Mouse (Mus musculus) liver, embryonic 11.5 days (tissue): Measurements from ENCODE around the gene Adcy3. TPM values are rescaled to one million over a fixed set of nuclear protein-coding genes. Genes with fewer than 3 reads are reported as not detected.

Source experiments
- ATAC-seq: fragments of 200-750 bp; cut with Nextera tagmentation; replicated peaks from 2 replicates; pipeline ENCODE4 v1.8.0; 2017; ENCODE audit warnings: moderate number of reproducible peaks, mild to moderate bottlenecking, moderate TSS enrichment, moderate library complexity; ENCODE audit not compliant: low FRiP score
- DNase-seq: peaks from one replicate; pipeline ENCODE4 v3.0.0-alpha.2; 2017; ENCODE audit warnings: low spot score
- H3K27ac ChIP-seq: fragments of 300-500 bp; sonication (generic); 2 replicates; pipeline ENCODE4 v1.5.1; 2014; ENCODE audit warnings: mild to moderate bottlenecking, low read depth, low read length, control low read depth
- H3K27me3 ChIP-seq: fragments of 300-500 bp; sonication (generic); replicated peaks from 2 replicates; pipeline ENCODE4 v1.6.1; 2014; ENCODE audit warnings: low read length, mixed read lengths; ENCODE audit not compliant: control insufficient read depth, insufficient read depth
- H3K36me3 ChIP-seq: fragments of 300-500 bp; sonication (generic); 2 replicates; pipeline ENCODE4 v1.6.1; 2014; ENCODE audit warnings: mild to moderate bottlenecking, low read length, moderate library complexity, mixed read lengths; ENCODE audit not compliant: control insufficient read depth, insufficient read depth
- H3K4me1 ChIP-seq: fragments of 300-500 bp; sonication (generic); replicated peaks from 2 replicates; pipeline ENCODE4 v1.6.1; 2014; ENCODE audit warnings: low read length, mixed read lengths; ENCODE audit not compliant: control insufficient read depth, insufficient read depth
- H3K4me2 ChIP-seq: fragments of 300-500 bp; sonication (generic); 2 replicates; pipeline ENCODE4 v1.6.1; 2014; ENCODE audit warnings: mild to moderate bottlenecking, control low read depth, moderate library complexity
- H3K4me3 ChIP-seq: fragments of 300-500 bp; sonication (generic); 2 replicates; pipeline ENCODE4 v1.5.1; 2014; ENCODE audit warnings: low read depth, low read length, control low read depth
- H3K9ac ChIP-seq: fragments of 300-500 bp; sonication (generic); 2 replicates; pipeline ENCODE4 v1.6.1; 2014; ENCODE audit warnings: low read depth, low read length, control low read depth
- H3K9me3 ChIP-seq: fragments of 300-500 bp; sonication (generic); 2 replicates; pipeline ENCODE4 v1.6.1; 2016; ENCODE audit warnings: low read length, inconsistent platforms, mixed read lengths; ENCODE audit not compliant: control insufficient read depth
- WGBS: fragments of 180-500 bp; shearing (Covaris S2); extraction: QIAGEN DNeasy Blood & Tissue Kit; methylation state at CpG from one replicate; pipeline ENCODE4 v1.1.7; 2014; 5-methylcytosine and 5-hydroxymethylcytosine counted together
- polyA plus RNA-seq: library from polyadenylated mRNA; unstranded; fragments of >200 nt; fragmentation: Nextera tagmentation; extraction: Ambion mirVana; gene quantifications from 2 replicates; pipeline ENCODE4 v1.2.1, GENCODE M21; 2014

Adcy3 gene
- polyA plus RNA-seq, 1 experiment from 2014 or later, result 3.3 TPM

DNA sequence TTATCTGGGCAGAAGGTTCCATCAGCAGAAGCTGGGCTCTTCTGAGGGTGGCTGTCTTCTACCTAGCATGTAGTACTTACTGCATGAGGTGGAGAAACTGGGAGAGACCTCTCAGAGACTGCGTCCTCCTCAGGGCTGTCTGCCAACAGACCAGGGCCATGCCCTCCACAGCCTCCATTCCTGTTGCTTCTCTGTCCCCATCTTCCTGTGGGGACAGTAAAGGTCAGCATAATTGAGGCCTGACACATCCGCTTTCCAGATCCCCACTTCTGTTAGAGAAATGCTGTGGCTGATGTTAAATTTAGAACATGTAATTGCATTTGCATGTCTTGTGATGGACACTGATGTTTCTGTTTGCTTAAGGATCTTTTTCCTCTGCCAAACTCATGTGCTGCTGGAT lies 18.0 kb downstream of the Adcy3 start:
- Histone ChIP-seq H3K9me3 (no peaks in the 10 kb centered on the region), H3K4me2 (no peak overlapping the region), H3K27me3 (no peaks in the 10 kb centered on the region), H3K27ac (no peak overlapping the region), H3K9ac (no peak overlapping the region), H3K36me3 (no peaks in the 10 kb centered on the region), H3K4me3 (no peak overlapping the region), H3K4me1 (no peaks in the 10 kb centered on the region)
- DNase-seq (no peak), ATAC-seq (no peak)
- WGBS, result 81% methylated on average over 2 of the region's 2 CpGs

DNA sequence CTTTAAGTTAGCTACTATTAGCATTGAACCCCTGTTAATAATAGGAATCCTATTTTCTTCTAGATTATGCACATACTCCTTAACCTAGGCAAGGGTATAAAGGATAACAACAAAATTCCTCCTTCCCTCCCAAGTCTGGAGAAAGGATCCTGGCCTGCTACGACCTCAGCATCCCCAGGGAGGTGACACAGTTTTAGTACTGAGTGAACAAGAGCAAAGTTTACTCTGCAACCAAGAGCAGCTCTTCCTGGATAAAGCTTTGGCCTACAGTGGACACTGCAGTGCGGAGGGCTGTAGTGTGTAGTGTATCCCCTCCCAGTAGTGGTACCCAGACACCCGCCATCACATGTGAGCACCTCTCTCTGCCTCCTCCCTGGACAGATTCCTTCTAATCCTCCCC lies 19.1 kb downstream of the Adcy3 start:
- Histone ChIP-seq H3K9ac (no peak overlapping the region), H3K4me3 (no peak overlapping the region), H3K4me2 (no peak overlapping the region), H3K36me3 (no peaks in the 10 kb centered on the region), H3K27me3 (no peaks in the 10 kb centered on the region), H3K4me1 (no peaks in the 10 kb centered on the region), H3K9me3 (no peaks in the 10 kb centered on the region), H3K27ac (no peak overlapping the region)
- no peak for DNase-seq
- 75% methylated on average over 3 of the region's 3 CpGs for WGBS
- ATAC-seq, result no peak

DNA sequence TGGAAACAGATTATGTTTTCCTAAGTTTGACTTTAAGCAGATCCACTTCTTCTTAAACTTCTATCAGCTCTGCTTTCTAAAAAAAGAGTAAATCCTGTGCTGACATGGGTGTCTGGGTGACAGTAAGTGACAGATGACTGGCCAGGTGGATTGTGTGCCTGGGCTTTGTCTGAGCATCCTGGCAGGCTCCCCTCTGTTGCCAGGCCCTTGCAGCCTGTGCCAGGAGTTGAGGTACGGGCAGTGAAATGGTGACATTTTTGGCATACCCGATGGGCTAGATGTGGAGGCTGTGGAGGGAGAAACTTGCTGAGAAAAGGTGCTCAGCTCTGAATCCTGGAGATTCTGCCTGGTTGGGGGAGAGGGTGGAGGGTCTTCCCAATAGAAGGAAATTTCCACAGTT lies 24.6 kb downstream of the Adcy3 start:
- Histone ChIP-seq H3K27me3 (no peaks in the 10 kb centered on the region), H3K36me3 (no peaks in the 10 kb centered on the region), H3K9ac (no peak overlapping the region), H3K27ac (no peak overlapping the region), H3K4me2 (no peak overlapping the region), H3K4me1 (no peaks in the 10 kb centered on the region), H3K9me3 (no peaks in the 10 kb centered on the region), H3K4me3 (no peak overlapping the region)
- DNase-seq (no peak), ATAC-seq (no peak)
- 77% methylated on average over 2 of the region's 2 CpGs for WGBS

DNA sequence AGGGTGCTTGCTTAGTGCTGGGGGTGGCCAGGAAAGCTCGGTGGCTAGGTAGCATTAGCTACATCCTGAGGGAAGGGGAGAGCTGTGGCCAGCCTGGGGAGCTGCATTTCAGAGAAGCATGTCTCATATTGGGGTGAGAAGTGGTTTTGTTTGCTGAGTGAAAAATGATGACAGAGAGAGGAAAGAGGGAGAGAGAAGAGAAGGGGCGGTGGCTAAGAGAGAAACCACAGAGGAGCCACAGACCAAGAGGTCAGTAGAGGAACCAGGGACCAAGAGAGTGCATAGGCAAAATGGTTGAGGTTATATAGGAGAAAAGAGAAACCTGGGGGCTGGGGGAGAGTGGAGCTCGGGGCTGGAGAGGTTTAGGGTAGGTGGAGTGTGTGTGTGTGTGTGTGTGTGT lies 25.3 kb downstream of the Adcy3 start:
- ATAC-seq (no peak), DNase-seq (no peak)
- Histone ChIP-seq H3K27ac (no peak overlapping the region), H3K36me3 (no peaks in the 10 kb centered on the region), H3K27me3 (no peaks in the 10 kb centered on the region), H3K9me3 (no peaks in the 10 kb centered on the region), H3K4me1 (no peaks in the 10 kb centered on the region), H3K4me2 (no peak overlapping the region), H3K4me3 (no peak overlapping the region), H3K9ac (no peak overlapping the region)
- 65% methylated on average over 3 of the region's 3 CpGs for WGBS

DNA sequence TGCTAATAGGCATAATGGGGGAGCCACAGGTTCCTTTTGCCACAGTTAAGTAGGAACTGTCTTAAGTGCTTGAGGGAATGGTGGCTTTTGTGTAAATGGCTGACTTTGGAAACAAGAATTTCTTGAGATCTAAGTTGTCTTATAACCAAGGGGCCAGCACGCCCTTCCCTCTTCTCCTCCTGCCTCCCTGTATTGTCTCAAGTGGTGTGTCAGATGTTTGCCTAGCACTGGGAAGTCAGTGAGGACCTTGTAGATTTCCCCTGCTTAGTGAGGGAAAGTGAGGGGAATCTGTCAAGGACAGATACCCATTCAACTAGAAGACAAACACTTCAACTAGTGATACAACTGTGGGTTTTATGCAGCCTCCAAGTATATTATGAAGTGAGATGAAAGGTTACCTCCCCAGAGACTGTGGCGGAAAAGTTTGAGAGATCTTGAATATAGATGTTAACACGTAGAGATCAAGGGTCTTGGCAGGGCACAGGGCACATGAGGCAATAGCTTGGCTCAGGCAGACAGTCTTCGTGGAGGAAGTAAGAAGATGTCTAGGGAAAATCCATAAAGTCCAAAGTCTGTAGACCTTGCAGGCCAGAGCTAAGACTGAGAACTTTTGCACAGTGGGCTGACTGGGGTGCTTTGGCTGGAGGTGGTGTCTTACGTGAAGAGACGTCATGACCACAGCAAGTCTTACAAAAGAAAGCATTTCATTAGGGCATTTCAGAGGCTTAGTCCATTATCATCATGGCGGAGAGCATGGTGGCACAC lies 26.1 kb downstream of the Adcy3 start:
- Histone ChIP-seq H3K4me2 (no peak overlapping the region), H3K27ac (no peak overlapping the region), H3K4me3 (no peak overlapping the region), H3K36me3 (no peaks in the 10 kb centered on the region), H3K4me1 (no peaks in the 10 kb centered on the region), H3K27me3 (no peaks in the 10 kb centered on the region), H3K9me3 (no peaks in the 10 kb centered on the region), H3K9ac (no peak overlapping the region)
- no peak for ATAC-seq
- no peak for DNase-seq
- WGBS, result 88% methylated on average over 7 of the region's 7 CpGs

DNA sequence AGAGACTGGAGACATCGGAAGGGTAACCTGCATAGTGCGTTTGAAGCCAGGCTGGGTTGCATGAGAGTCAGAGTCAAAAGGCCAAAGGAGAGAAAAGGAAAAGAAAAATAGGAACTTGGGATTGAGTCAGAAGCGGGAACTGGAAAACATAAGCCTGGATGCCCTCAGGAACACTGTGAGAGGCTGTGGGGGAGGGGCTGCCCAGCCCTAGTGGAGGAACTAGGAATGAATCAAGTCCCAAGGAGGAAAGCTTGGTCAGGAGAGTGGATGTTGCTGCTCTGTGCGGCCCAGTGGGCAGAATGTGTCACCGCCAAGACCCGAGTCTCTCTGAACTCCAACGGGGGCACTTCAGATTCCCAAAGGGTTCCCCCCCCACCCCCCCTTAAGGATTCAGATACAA lies 27.4 kb downstream of the Adcy3 start:
- no peaks in the 10 kb centered on the region for H3K9me3 ChIP-seq
- no peak overlapping the region for H3K9ac ChIP-seq
- no peaks in the 10 kb centered on the region for H3K36me3 ChIP-seq
- no peak overlapping the region for H3K4me2 ChIP-seq
- H3K27ac ChIP-seq, result no peak overlapping the region
- H3K4me3 ChIP-seq, result no peak overlapping the region
- H3K4me1 ChIP-seq, result no peaks in the 10 kb centered on the region
- WGBS, result 68% methylated on average over 7 of the region's 7 CpGs
- no peak for DNase-seq
- H3K27me3 ChIP-seq, result no peaks in the 10 kb centered on the region
- no peak for ATAC-seq

GRCm38 (mm10) chr12:4162886-4163285 lies 30.0 kb downstream of the Adcy3 start:
- H3K27me3 ChIP-seq, result no peaks in the 10 kb centered on the region
- no peak for ATAC-seq
- WGBS, result 47% methylated on average over 2 of the region's 2 CpGs

GRCm38 (mm10) chr12:4166970-4167369 lies 34.1 kb downstream of the Adcy3 start:
- H3K36me3 ChIP-seq, result no peaks in the 10 kb centered on the region
- no peak overlapping the region for H3K27ac ChIP-seq
- no peak overlapping the region for H3K4me3 ChIP-seq
- no peaks in the 10 kb centered on the region for H3K27me3 ChIP-seq
- DNase-seq (peak; percentile 25), ATAC-seq (no peak)
- H3K9ac ChIP-seq, result no peak overlapping the region
- H3K4me2 ChIP-seq, result no peak overlapping the region
- H3K4me1 ChIP-seq, result no peaks in the 10 kb centered on the region
- H3K9me3 ChIP-seq, result no peaks in the 10 kb centered on the region
- 56% methylated on average over 3 of the region's 3 CpGs for WGBS

More at GRCm38 (mm10) chr12:4162886-4163285, 30.0 kb downstream of the Adcy3 start:
- Histone ChIP-seq H3K27ac (no peak overlapping the region), H3K4me3 (no peak overlapping the region), H3K4me1 (no peaks in the 10 kb centered on the region), H3K4me2 (no peak overlapping the region), H3K9me3 (no peaks in the 10 kb centered on the region), H3K36me3 (no peaks in the 10 kb centered on the region), H3K9ac (no peak overlapping the region)
- DNase-seq, result no peak

DNA sequence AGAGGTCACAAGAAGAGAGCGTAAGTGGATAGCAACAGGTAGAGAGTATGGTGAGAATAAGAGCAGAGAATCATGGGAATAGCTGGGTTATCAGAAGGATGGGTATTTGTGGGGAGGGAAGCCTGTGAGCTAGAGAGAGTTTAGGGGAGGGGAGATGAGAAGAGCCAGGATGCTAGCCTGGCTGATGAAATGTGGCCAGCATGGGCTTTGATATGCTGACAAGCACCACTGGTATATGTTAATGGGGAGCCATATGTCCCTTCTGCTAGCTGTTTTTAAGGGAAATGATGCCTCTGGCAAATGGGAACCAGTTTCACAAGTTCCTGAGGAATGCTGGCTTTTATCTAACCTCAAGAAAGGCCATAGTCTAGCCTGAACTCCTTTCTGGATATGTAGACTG lies 36.2 kb downstream of the Adcy3 start:
- Histone ChIP-seq H3K36me3 (no peaks in the 10 kb centered on the region), H3K4me3 (no peak overlapping the region), H3K4me1 (no peaks in the 10 kb centered on the region), H3K9ac (no peak overlapping the region), H3K27ac (no peak overlapping the region), H3K4me2 (no peak overlapping the region), H3K9me3 (no peaks in the 10 kb centered on the region), H3K27me3 (no peaks in the 10 kb centered on the region)
- DNase-seq (no peak), ATAC-seq (no peak)
- WGBS, result 84% methylated on average over 1 of the region's 1 CpGs
